Mouse (Mus musculus): ENCODE measurements around the gene A930009A15Rik.

The A930009A15Rik gene

DNA sequence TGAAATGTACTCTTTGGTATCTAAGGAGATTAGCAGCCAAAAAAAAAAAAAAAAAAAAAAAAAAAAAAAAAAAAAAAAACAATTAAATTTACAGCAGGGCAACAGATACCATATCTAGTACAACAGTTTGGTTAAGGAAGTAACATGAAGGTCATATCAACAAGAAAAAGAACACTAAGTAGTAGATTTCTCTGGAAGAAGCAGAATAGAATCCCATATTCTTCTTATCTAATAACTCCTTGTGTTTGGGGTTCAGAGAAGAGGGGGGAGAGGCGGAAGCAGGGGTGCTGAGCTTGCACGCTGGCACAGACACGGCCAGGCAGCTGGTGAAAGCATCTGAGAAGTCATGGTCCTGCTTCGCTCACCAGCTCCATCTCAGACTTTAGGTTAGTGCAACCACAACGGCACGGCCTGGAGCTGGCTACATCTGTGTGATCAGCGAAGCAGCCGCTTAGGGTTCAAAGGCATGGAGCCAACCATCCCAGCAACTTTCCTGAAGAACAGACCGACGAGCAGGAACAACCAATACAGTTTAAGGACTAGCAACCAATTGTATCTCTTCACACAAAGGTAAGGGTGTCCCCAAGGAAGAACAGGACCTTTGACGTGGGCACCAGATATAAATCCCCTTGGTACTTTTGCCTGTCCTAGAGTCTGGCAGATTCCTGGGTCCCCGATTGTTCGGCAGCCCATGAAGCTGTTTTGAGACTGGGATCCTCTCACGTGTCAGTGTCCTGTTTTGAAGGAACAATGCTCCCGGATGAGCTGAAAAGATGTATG lies at the start of gene A930009A15Rik:
Gene A930009A15Rik, plus strand, starts transcription at position 275 of the 780 bp plus-strand sequence.
- no peak for DNase-seq (ENCODE audit: extremely low read depth, insufficient read length, low spot score)

DNA sequence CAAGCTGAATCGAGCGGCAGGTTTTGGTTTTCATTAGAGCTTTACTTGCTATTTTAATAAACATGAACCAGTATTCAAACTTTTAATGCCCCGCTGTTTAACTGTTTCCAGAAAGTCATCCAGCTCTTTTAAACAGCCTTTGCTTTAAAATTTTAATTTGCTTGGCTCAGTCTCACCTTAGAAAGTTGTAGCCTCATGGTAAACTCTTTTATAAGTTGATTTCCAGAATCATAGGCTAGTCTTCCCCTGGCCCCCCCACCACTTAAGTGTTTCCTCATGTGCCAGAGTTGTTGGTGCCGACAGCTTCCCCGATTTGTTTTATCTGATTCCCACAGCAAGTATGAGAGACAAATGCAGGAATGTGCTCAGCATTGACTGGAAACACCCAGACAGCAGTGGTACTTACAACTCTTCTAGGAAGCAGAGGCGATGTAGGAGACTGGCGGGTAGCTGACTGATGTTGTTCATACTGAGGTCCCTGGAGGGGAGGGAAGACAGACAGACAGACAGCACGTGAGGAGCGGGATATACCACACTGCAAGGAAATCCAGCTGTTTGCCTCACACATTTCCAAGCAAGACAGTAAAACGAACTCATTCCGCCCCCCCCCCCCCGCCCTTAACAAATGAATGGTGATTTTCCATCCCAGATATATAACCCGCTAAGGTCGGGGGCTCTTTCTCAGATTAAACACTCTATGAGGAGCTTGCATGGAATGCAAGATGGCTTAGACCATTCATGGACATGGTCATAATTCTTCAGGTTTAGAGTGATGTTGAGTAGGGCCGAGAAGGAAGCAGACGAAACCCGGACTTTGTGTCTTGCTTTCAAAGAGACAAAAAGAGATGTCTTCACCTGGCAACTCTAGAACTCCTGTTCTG lies 49.3 kb upstream of the A930009A15Rik start:
- no peak for DNase-seq (ENCODE audit: extremely low read depth, insufficient read length, low spot score)

DNA sequence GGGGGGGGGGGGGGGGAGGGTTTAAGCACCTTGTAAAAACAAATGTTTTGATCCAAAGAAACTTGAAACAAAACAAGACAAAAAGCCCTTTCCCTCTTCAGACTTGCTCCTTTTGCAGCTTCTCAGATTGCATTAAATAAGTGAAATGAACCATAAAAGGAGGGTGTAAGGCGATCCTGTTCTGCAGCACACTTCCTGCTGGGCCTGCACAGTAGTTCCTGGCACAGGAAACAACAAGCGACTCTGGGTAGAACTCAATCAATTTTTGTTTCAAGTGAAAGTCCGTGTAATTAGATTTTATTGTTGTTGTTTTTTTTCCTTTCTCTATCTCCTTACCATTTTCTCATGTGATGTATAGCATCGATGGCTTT lies 48.7 kb upstream of the A930009A15Rik start:
- DNase-seq (ENCODE audit: extremely low read depth, insufficient read length, low spot score) = no peak

DNA sequence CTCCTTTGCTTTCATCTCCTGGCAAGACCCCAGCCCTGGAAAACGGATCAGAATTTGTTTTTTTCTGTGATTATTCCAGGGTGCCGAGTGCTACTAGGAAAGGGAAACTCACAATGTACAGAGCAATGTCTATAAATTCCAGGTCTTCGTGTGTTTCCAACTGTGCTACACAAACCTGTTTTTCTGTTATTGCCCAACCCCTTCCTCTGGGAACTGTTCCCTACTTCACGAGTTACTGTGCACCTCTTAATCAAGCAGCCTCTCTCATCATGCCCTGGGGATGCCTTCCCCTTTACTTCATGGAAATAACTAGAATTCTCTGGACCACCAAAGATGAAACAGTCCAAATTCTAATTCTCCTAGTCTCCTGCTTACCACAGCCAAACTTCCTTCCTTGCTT lies 40.9 kb upstream of the A930009A15Rik start:
- DNase-seq (ENCODE audit: extremely low read depth, insufficient read length, low spot score) = no peak

DNA sequence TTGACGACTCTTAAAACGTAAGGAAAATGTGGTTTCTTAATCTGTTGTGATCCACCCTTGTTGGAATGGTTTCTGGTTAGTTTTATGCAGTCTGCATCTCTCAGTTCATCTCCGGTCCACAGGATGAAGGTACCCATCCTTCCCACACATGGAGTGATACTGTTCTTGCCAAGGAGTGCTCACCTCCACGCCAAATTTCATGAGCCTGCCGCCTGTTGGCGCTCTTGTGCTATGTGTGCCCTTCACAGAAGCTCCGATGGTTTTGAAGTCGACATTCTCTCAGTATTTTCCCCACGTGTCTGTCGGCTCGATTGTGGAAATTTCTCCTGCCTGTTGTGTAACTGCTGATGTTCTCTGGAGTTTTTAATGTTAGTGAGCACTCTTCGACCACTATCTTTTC lies 40.0 kb upstream of the A930009A15Rik start:
- DNase-seq (ENCODE audit: extremely low read depth, insufficient read length, low spot score) = no peak

DNA sequence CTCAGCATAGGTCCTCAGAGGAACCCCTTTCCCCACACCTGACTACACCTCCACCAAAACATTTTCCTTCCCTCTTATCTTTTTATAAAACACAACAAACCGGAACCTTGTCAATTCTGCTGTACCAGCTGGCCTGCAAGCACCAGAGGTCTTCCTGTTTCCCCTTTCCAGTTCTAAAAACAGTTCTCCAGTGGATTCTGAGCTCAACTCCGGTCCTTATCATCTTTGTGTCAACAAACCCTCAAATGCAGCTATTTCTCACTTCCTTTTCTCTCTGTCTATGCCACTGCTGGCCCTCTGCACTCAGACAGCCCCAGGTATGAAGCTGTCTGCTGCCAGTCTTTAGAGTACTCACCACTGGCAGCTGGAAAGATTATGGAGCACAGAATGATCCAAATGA lies 39.0 kb upstream of the A930009A15Rik start:
- no peak for DNase-seq (ENCODE audit: extremely low read depth, insufficient read length, low spot score)

DNA sequence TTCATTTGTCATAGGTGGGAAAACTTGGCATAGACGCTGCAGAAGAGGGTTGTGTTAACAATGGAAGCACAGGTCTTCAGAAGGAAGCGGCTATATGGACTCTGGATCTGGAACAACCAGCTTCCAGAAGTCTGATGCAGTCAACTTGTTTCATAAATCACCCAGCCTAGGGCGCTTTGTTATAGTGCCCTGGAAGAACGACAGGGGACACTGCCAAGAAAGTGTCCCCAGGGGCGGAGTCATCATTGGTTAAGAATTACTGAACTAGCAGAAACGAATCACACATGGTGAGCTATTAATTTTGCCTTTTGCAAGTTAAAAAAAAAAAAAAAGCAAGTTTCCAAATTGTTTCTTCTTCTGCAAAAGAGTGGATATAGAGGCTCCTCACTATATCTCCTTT lies 26.9 kb upstream of the A930009A15Rik start:
- DNase-seq (ENCODE audit: extremely low read depth, insufficient read length, low spot score) = no peak

DNA sequence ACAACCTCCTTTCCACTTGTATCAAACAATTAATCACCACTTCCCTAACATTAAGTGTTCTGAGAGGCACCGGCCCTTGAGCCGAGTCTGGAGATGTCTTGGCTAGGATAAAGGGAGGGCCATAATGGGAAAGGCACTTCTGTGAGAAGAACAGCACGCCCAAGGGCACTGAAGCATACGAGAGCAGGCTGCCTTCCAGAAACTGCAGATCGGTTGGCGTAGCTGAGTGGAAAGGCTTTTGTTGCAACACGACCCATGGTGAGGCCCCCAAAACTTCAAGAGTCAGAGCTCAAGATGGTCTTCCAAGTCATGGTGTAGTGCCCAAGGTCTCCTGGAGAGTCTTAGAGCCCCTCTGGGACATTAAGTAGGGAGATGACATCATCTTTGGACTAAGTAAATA lies 19.5 kb upstream of the A930009A15Rik start:
- DNase-seq (ENCODE audit: extremely low read depth, insufficient read length, low spot score) = no peak

DNA sequence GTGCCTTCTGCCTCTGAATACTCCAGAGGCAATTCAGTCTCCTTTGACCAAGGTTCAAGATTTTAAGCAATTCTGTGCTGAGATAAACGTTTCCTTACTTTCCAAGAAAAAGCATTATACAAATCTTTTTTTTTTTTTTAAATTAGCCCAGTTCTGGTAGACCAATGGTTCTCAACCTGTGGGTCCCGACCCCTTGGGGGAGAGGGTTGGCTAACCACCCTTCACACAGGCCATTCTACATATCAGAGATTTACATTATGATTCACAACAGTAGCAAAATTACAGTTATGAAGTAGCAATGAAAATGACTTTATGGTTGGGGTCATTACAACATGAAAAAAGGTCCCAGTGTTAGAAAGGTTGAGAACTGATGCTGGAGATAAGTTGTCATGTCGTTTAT lies 18.7 kb upstream of the A930009A15Rik start:
- no peak for DNase-seq (ENCODE audit: extremely low read depth, insufficient read length, low spot score)

DNA sequence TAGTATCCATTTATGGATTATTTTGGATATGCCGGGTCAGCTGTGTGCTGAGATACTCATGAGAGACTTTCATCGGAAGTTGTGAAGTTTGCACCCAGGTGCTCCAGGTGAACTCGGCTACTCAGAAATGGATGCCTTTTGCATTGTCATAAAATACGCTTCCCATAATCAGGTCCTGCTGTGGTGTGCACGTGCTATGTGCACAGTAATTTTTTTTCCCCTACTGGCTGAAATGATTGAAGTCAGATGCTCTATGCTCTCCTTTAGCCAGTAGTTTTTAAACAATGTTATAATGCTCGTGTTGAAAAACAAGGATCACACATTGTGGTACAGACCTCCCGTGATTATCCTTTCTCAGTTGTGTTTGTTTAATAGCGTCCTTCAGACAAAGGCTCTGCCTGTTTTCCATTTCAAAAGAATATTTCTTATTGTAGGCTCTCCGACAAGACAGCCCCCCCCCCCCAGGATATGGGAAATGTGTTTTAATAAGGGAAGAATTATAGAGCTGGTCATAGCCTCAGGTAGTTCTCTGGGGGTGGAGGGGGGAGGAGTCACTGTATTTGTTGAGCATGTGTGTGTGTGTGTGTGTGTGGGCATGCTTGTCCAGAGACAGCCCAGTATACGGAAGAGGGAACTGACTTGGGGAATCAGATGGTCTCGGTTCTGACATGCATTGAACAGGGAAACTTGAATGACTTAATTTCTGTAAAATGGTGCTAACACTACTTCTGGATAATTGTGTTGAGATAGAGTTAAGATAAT lies 16.3 kb upstream of the A930009A15Rik start:
- DNase-seq (ENCODE audit: extremely low read depth, insufficient read length, low spot score) = no peak

DNA sequence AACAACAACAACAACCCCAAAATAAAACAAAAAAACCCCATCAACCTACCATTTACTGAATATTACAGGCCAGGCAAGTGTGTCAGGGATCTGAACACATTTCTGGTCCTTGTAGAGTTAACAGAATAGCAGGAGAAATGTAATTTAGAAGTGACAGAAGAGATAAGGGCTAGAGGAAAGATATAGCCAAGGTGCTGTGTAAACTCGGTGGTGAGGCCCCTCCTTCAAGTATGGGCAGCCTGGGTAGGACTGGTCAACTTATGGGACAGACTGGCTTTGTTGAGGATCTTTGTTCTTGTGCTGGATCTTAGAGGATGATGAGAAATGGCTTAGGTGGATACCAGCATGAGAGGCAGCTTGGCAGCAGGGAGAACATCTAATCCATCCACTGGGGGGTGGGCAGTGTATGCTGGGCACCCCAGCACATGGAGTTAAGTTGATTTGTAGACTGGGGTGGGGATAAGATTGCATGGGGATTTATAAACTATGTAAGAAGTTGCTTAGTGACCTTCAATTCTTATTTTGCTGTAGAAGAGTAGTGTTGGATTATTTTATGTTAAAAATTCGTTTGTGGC lies 14.5 kb upstream of the A930009A15Rik start:
- no peak for DNase-seq (ENCODE audit: extremely low read depth, insufficient read length, low spot score)

DNA sequence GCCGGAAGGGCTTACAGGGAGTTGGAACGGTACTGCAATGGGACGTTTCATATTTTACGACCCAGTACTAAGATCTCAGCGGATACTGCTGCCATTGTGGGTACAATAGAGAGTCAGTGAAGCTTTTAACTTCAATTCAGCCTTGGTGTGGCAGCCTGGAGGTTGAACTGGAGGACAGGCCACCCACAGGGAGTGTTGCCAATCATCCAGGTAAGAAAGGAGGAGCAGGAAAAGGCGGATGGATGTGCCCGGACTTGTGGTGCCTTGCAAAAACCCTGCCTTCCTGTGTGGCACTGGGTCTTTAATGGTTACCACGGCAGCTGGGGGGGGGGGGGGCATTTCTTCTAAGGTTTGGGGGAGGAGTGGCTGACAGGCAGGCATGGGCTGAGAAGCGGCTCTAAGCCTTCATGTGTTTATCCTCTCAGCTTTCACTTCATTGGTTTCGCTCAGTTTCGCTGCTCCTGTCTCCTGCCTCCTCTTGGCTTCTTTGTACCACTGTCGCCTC lies 13.0 kb upstream of the A930009A15Rik start:
- DNase-seq (ENCODE audit: extremely low read depth, insufficient read length, low spot score) = no peak

DNA sequence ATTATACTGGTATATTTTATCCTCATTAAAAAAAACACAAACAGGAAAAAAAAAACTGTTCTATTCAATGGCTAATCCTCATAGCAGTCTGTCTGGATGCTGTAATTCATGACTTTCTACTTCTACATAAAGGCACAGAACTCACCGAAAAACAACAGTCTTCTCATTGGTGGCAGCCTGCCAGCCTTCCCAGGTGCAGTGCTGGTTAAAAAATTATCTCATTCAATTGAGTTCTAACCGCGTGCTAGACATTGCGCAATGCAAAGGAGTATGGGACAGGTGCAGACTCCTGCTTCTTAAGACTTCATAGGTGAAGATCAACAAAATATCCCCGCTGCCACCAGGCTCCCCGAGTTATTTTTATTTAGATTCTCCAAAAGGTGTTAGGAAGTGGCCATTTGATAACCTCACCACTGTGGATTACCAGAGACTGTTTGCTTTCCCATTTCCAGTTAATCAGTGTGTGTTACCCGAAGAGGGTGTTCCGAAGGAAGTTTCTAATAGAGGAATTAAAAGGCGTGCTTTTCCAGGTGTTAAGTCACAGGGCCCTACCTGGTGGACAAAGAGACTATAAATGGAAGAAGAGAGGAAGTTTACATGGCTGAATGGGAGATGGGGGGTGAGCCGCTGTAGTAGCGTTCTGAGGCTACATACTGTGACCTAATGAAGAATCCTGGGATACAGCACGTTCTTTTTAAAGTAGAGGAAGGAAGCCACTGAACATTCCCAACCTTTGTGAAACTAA lies 8.5 kb upstream of the A930009A15Rik start:
- DNase-seq (ENCODE audit: extremely low read depth, insufficient read length, low spot score) = no peak

DNA sequence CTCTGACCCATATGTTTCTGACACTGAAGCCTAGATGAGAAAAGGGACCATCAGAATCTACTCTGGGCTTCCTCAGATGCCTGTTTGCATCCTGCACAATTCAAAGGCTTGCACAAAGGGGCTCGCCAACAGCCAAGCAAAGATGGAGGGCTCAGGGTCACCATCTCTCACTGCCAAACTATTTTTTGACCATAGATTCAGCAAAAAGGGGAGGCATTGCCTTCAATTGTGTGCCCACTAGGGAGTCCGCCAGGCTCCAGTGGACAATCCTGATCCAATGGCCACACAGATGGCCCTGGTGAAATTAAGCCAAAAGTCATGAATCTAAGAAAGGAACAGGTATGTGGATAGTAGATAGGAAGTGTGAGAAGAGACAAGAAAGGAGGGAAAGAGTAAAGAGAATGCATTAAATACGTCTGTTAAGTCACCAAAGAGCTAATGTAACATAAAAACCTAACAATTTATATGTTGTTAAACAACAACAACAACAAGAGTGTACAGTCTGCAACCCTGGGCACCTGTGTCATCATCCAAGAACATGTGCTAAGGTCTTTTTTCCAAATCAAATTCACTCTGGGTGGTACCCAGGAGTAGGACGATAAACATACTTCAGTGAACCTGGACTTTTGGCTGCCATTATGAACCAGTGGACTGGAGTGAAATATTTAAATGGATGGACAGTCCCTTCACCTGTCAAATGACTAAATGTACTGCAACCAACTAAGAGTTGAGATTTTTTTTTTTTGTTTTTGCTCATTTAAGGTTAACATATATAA lies 6.7 kb upstream of the A930009A15Rik start:
- no peak for DNase-seq (ENCODE audit: extremely low read depth, insufficient read length, low spot score)

DNA sequence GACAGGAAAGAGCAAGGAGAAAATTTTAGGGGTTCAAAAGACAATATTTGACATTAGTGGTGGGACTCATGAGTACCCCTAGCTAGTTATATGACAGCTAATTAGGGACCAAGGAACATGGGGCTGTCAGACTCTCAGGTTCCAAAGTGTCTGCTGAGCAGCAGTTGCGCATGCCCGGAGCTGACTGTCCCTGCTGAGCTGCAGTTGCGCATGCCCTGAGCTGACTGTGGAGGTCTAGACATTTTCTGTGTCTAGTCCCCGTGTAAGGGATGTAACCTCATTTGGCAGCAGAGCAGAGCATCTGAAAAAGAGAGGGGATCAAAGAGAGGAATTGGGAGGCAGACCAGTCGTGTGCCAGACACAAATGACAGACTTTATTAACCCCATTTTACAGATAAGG lies 5.8 kb upstream of the A930009A15Rik start:
- DNase-seq (ENCODE audit: extremely low read depth, insufficient read length, low spot score) = no peak

DNA sequence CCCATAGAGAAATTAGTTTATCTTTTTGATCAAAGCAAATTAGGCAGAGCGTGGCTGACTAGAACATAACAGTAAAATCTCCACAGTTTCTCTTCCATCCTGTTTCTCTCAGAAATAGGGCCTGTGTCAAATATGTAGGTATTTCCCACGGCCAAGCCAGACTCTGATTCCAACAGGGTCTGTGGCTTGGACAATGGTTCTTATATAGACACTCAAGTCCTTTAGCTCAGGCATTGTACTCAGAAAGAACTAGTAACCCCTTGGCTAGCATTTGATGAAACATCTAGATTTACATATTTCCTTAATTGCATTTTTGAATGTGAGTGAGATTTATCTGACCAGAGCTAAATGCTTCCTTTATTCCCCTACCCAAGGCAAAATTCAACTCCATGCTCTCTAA lies 791 bp downstream of the A930009A15Rik start:
- no peak for DNase-seq (ENCODE audit: extremely low read depth, insufficient read length, low spot score)

DNA sequence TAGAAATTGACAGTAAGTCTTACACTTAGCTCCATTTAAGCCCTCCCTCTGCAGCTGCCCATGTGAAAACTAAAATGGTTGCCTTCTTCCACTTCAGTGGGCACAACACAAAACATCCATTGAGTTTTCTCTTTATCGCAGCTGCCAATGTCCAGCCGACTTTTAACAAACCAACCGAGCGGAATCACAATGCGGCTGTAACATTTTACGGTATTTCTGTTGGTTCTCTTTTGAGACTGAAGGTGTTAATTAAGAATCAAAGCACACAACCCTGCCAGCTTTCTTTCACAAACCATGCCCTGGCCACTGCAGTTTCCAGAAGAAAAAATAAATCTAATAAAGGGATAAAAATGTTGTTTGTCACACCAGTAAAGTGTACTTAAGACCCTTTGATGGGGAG lies 1.5 kb downstream of the A930009A15Rik start:
- DNase-seq (ENCODE audit: extremely low read depth, insufficient read length, low spot score) = no peak

DNA sequence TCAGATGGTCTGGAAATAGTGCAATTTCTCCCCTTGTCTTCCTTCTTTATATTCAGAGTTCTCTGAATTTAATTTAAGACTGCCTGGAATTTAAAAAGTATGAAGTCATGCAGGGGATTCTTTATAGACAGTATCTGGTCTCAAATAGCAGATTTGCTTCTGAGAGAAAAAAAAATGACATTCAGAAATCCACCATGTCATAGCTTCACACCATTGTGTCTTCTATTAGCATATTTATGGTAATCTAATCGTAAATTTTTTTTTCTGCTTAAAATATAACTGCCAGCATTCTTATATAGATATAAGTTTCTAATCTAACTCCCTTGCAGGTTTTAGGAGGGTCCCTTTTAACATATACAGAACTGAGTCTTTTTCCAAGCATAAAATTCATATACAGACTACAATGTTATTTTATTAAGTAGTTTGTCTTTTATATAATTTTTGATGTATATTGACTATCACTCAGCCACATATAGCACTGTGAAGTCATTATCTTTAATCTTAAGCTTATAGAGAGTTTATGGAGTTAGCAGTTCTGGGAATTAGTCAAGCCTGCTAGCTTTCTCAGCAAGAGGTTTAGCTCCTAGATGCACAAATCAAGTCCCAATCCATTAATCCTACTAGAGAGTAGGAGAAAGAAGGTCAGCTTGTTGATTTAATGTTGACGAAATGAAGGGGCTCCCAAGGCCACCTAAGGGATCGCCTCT lies 2.1 kb downstream of the A930009A15Rik start:
- no peak for DNase-seq (ENCODE audit: extremely low read depth, insufficient read length, low spot score)

DNA sequence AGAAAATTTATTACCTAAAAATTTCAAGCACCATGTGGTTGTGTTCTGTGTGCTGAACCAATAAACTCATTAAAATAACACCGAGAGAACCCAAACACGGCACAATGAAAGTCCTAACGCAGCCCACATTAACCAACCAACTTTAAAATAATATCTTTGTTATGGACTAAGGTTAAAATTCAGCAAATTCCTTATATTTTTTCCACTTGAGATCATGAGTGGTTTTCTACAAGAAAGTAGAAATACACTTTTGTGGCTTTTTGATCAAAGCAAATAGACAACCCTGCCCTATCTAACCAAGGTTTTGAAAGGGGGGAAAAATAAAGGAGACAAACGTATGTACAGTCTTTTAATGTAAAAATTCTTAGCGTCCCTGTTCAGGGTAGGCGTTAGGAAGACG lies 9.3 kb downstream of the A930009A15Rik start:
- no peak for DNase-seq (ENCODE audit: extremely low read depth, insufficient read length, low spot score)

Data from 3134 (cell line).